Mouse (Mus musculus) limb, embryonic 14.5 days (tissue): ENCODE results near the gene Rxfp4. TPM values are rescaled to one million over a fixed set of nuclear protein-coding genes. Genes with fewer than 3 reads are reported as not detected.

Experiments
- ATAC-seq: fragments of 200-750 bp; cut with Nextera tagmentation; 2 replicates; pipeline ENCODE4 v1.8.0; 2017; ENCODE audit warnings: low read depth, moderate number of reproducible peaks, moderate TSS enrichment; ENCODE audit not compliant: low FRiP score
- DNase-seq: peaks from one replicate; pipeline ENCODE4 v3.0.0-alpha.2; 2015; ENCODE audit warnings: low spot score
- H3K27ac ChIP-seq: fragments of 300-500 bp; sonication (generic); replicated peaks from 2 replicates; pipeline ENCODE4 v1.5.1; 2014; ENCODE audit warnings: low read depth, mild to moderate bottlenecking, low read length, moderate library complexity, mixed read lengths
- H3K27me3 ChIP-seq: fragments of 300-500 bp; sonication (generic); 2 replicates; pipeline ENCODE4 v1.6.1; 2014; ENCODE audit warnings: low read length, mixed read lengths; ENCODE audit not compliant: control insufficient read depth, insufficient read depth
- H3K36me3 ChIP-seq: fragments of 300-500 bp; sonication (generic); 2 replicates; pipeline ENCODE4 v1.6.1; 2014; ENCODE audit warnings: mild to moderate bottlenecking, low read length, moderate library complexity, mixed read lengths; ENCODE audit not compliant: control insufficient read depth, insufficient read depth
- H3K4me1 ChIP-seq: fragments of 300-500 bp; sonication (generic); 2 replicates; pipeline ENCODE4 v1.6.1; 2014; ENCODE audit warnings: antibody characterized with exemption, low read length, mixed read lengths; ENCODE audit not compliant: control insufficient read depth, insufficient read depth
- H3K4me2 ChIP-seq: fragments of 300-500 bp; sonication (generic); replicated peaks from 2 replicates; pipeline ENCODE4 v1.6.1; 2014; ENCODE audit warnings: low read depth, mild to moderate bottlenecking, low read length, moderate library complexity; ENCODE audit not compliant: severe bottlenecking
- H3K4me3 ChIP-seq: fragments of 300-500 bp; sonication (generic); replicated peaks from 2 replicates; pipeline ENCODE4 v1.5.1; 2014; ENCODE audit warnings: low read length
- H3K9ac ChIP-seq: fragments of 300-500 bp; sonication (generic); 2 replicates; pipeline ENCODE4 v1.6.1; 2014; ENCODE audit warnings: mild to moderate bottlenecking, low read depth, low read length, moderate library complexity; ENCODE audit not compliant: severe bottlenecking
- H3K9me3 ChIP-seq: fragments of 300-500 bp; sonication (generic); 2 replicates; pipeline ENCODE4 v1.6.1; 2016; ENCODE audit warnings: low read length; ENCODE audit not compliant: control insufficient read depth
- POLR2A ChIP-seq: fragments of 200-500 bp; IDR thresholded peaks from 2 replicates; pipeline ENCODE4 v1.8.0; 2012; ENCODE audit warnings: inconsistent platforms, mild to moderate bottlenecking, moderate library complexity, borderline replicate concordance; ENCODE audit not compliant: insufficient read depth, insufficient read length; ENCODE audit errors: extremely low read depth
- WGBS: fragments of 180-500 bp; shearing (Covaris S2); extraction: QIAGEN DNeasy Blood & Tissue Kit; methylation state at CpG from one replicate; pipeline ENCODE4 v1.1.7; 2014; 5-methylcytosine and 5-hydroxymethylcytosine counted together
- polyA plus RNA-seq, 2 experiments: library from polyadenylated mRNA; depleted of rRNA in 1 of 2; stranded (reverse) in 1 of 2; unstranded in 1 of 2; fragments of >200 nt; fragmentation: Nextera tagmentation in 1 of 2; extraction: Ambion mirVana in 1 of 2; gene quantifications; 2 replicates each; pipeline versions ENCODE4 v1.2.1 to v1.2.3; 2012 to 2014

Gene Rxfp4
- polyA plus RNA-seq, 2 experiments = 0.15 TPM; not detected in 1

GRCm38 (mm10) chr3:88651669-88652618 lies 998 bp downstream of the Rxfp4 start:
- H3K4me1 ChIP-seq = peaks cover 4% of the 10 kb centered on the region; the same call in 1 of the 2 replicates
- H3K4me3 ChIP-seq = no peak overlapping the region
- H3K27me3 ChIP-seq = no peaks in the 10 kb centered on the region
- H3K9me3 ChIP-seq = no peaks in the 10 kb centered on the region
- H3K27ac ChIP-seq = no peak overlapping the region
- no peak for TF ChIP-seq POLR2A
- WGBS = 72% methylated on average over 17 of the region's 18 CpGs
- ATAC-seq = no peak
- no peak for DNase-seq
- H3K36me3 ChIP-seq = peaks cover 18% of the 10 kb centered on the region
- no peak overlapping the region for H3K9ac ChIP-seq
- H3K4me2 ChIP-seq = no peak overlapping the region

- H3K9ac ChIP-seq = no peak overlapping the region
- H3K4me1 ChIP-seq = peaks cover 4% of the 10 kb centered on the region; the same call in 1 of the 2 replicates
- ATAC-seq (no peak), DNase-seq (no peak)
- TF ChIP-seq POLR2A = no peak
- H3K9me3 ChIP-seq = no peaks in the 10 kb centered on the region
- no peak overlapping the region for H3K4me3 ChIP-seq
- H3K36me3 ChIP-seq = peaks cover 28% of the 10 kb centered on the region
- H3K27ac ChIP-seq = no peak overlapping the region
- H3K4me2 ChIP-seq = no peak overlapping the region
- H3K27me3 ChIP-seq = no peaks in the 10 kb centered on the region
- WGBS = 72% methylated on average over 13 of the region's 13 CpGs
Observed at GRCm38 (mm10) chr3:88650713-88651504, 2.0 kb downstream of the Rxfp4 start.

GRCm38 (mm10) chr3:88649967-88650366 lies 3.0 kb downstream of the Rxfp4 start:
- no peak for TF ChIP-seq POLR2A
- H3K27ac ChIP-seq = no peak overlapping the region
- H3K27me3 ChIP-seq = no peaks in the 10 kb centered on the region
- no peak for ATAC-seq
- H3K9ac ChIP-seq = no peak overlapping the region
- DNase-seq = no peak
- peaks cover 2% of the 10 kb centered on the region; the same call in 1 of the 2 replicates for H3K4me1 ChIP-seq
- 94% methylated on average over 13 of the region's 13 CpGs for WGBS
- H3K36me3 ChIP-seq = peaks cover 37% of the 10 kb centered on the region
- H3K4me3 ChIP-seq = no peak overlapping the region
- H3K4me2 ChIP-seq = no peak overlapping the region
- no peaks in the 10 kb centered on the region for H3K9me3 ChIP-seq

GRCm38 (mm10) chr3:88649186-88649585 lies 3.8 kb downstream of the Rxfp4 start:
- no peaks in the 10 kb centered on the region for H3K27me3 ChIP-seq
- H3K4me1 ChIP-seq = no peaks in the 10 kb centered on the region
- TF ChIP-seq POLR2A = no peak
- H3K36me3 ChIP-seq = peaks cover 45% of the 10 kb centered on the region
- DNase-seq (no peak), ATAC-seq (no peak)
- no peak overlapping the region for H3K27ac ChIP-seq
- H3K4me3 ChIP-seq = no peak overlapping the region
- H3K4me2 ChIP-seq = no peak overlapping the region
- H3K9ac ChIP-seq = no peak overlapping the region
- WGBS = 75% methylated on average over 10 of the region's 10 CpGs
- H3K9me3 ChIP-seq = no peaks in the 10 kb centered on the region

- H3K27me3 ChIP-seq = no peaks in the 10 kb centered on the region
- no peak overlapping the region for H3K27ac ChIP-seq
- ATAC-seq = no peak
- no peaks in the 10 kb centered on the region for H3K9me3 ChIP-seq
- no peak overlapping the region for H3K9ac ChIP-seq
- TF ChIP-seq POLR2A = no peak
- DNase-seq = no peak
- H3K4me3 ChIP-seq = no peak overlapping the region
- no peak overlapping the region for H3K4me2 ChIP-seq
- 85% methylated on average over 12 of the region's 12 CpGs for WGBS
- H3K36me3 ChIP-seq = peaks cover 51% of the 10 kb centered on the region
- H3K4me1 ChIP-seq = no peaks in the 10 kb centered on the region
Observed at GRCm38 (mm10) chr3:88648452-88649168, 4.3 kb downstream of the Rxfp4 start.
